Mouse (Mus musculus) kidney, adult 9 months (tissue): ENCODE measurements around the gene A630095N17Rik.

Experiments
- DNase-seq: peaks from one replicate; pipeline ENCODE4 v3.0.0; 2022

A630095N17Rik gene

GRCm38 (mm10) chr1:75231664-75232152, at the start of gene A630095N17Rik:
Gene A630095N17Rik, minus strand, starts transcription at chr1:75232102.
- DNase-seq = no peak

GRCm38 (mm10) chr1:75278228-75278627, 46.3 kb upstream of the A630095N17Rik start, which contains the start of gene Resp18:
Gene Resp18, minus strand, starts transcription at chr1:75278415.
- DNase-seq = no peak

- peak; percentile 36 for DNase-seq
Measured at GRCm38 (mm10) chr1:75277195-75278188, 45.6 kb upstream of the A630095N17Rik start.

- DNase-seq = no peak
Measured at GRCm38 (mm10) chr1:75264091-75264880, 32.4 kb upstream of the A630095N17Rik start, which contains the start of gene Ptprn. Gene Ptprn, minus strand, starts transcription at chr1:75264502.

GRCm38 (mm10) chr1:75262969-75263951, 31.4 kb upstream of the A630095N17Rik start:
- DNase-seq = peak; percentile 42

- DNase-seq = no peak
Measured at GRCm38 (mm10) chr1:75261278-75261677, 29.4 kb upstream of the A630095N17Rik start.

- no peak for DNase-seq
Measured at GRCm38 (mm10) chr1:75255516-75256046, 23.7 kb upstream of the A630095N17Rik start.

GRCm38 (mm10) chr1:75254625-75255013, 22.7 kb upstream of the A630095N17Rik start:
- DNase-seq = no peak

- DNase-seq = peak; percentile 87
Measured at GRCm38 (mm10) chr1:75253849-75254624, 22.1 kb upstream of the A630095N17Rik start.

- no peak for DNase-seq
Measured at GRCm38 (mm10) chr1:75253029-75253428, 21.1 kb upstream of the A630095N17Rik start.

- no peak for DNase-seq
Measured at GRCm38 (mm10) chr1:75252308-75252707, 20.4 kb upstream of the A630095N17Rik start.

- DNase-seq = peak; percentile 93
Measured at GRCm38 (mm10) chr1:75251112-75251970, 19.4 kb upstream of the A630095N17Rik start.

- no peak for DNase-seq
Measured at GRCm38 (mm10) chr1:75250498-75250897, 18.6 kb upstream of the A630095N17Rik start.

- DNase-seq = no peak
Measured at GRCm38 (mm10) chr1:75248041-75248772, 16.3 kb upstream of the A630095N17Rik start.

- no peak for DNase-seq
Measured at GRCm38 (mm10) chr1:75247071-75247930, 15.4 kb upstream of the A630095N17Rik start.

- DNase-seq = peak; percentile 77
Measured at GRCm38 (mm10) chr1:75244836-75245235, 12.9 kb upstream of the A630095N17Rik start.

GRCm38 (mm10) chr1:75244175-75244826, 12.4 kb upstream of the A630095N17Rik start:
- no peak for DNase-seq
